Mouse (Mus musculus): ENCODE measurements at regions not wholly inside any gene's neighbourhood (a gene's known extent, or its start where the extent isn't known, plus 50 kb on each side); places are given as distances from the start of the nearest gene placed in this dataset.

GRCm38 (mm10) chr12:45437271-45437670 is 362.8 kb upstream of the Stxbp6 start:
- DNase-seq (ENCODE audit: low spot score): no peak

GRCm38 (mm10) chr12:45399436-45399835 is 324.9 kb upstream of the Stxbp6 start:
- DNase-seq (ENCODE audit: low spot score): no peak

GRCm38 (mm10) chr12:45384864-45385263 is 310.4 kb upstream of the Stxbp6 start:
- no peak for DNase-seq (ENCODE audit: low spot score)
